Mouse (Mus musculus) liver, embryonic 13.5 days (tissue): ENCODE measurements around the gene Pnmt. TPM values are rescaled to one million over a fixed set of nuclear protein-coding genes. Genes with fewer than 3 reads are reported as not detected.

ENCODE experiments used
- ATAC-seq: fragments of 200-750 bp; cut with Nextera tagmentation; 2 replicates; pipeline ENCODE4 v1.8.0; 2017; ENCODE audit warnings: low read depth, mild to moderate bottlenecking, moderate number of reproducible peaks, moderate library complexity
- DNase-seq: peaks from one replicate; pipeline ENCODE4 v3.0.0; 2022
- H3K27ac ChIP-seq: fragments of 300-500 bp; sonication (generic); 2 replicates; pipeline ENCODE4 v1.5.1; 2015; ENCODE audit warnings: moderate library complexity, mild to moderate bottlenecking, inconsistent platforms
- H3K27me3 ChIP-seq: fragments of 300-500 bp; sonication (generic); 2 replicates; pipeline ENCODE4 v1.6.1; 2015; ENCODE audit warnings: mild to moderate bottlenecking, inconsistent platforms
- H3K36me3 ChIP-seq: fragments of 300-500 bp; sonication (generic); 2 replicates; pipeline ENCODE4 v1.6.1; 2015; ENCODE audit warnings: mild to moderate bottlenecking, inconsistent platforms
- H3K4me1 ChIP-seq: fragments of 300-500 bp; sonication (generic); replicated peaks from 2 replicates; pipeline ENCODE4 v1.6.1; 2015; ENCODE audit warnings: inconsistent platforms
- H3K4me2 ChIP-seq: fragments of 300-500 bp; sonication (generic); 2 replicates; pipeline ENCODE4 v1.6.1; 2015; ENCODE audit warnings: inconsistent platforms, mild to moderate bottlenecking, moderate library complexity
- H3K4me3 ChIP-seq: fragments of 300-500 bp; sonication (generic); replicated peaks from 2 replicates; pipeline ENCODE4 v1.5.1; 2015; ENCODE audit warnings: mild to moderate bottlenecking, inconsistent platforms
- H3K9ac ChIP-seq: fragments of 300-500 bp; sonication (generic); 2 replicates; pipeline ENCODE4 v1.6.1; 2015; ENCODE audit warnings: mild to moderate bottlenecking, inconsistent platforms
- H3K9me3 ChIP-seq: fragments of 300-500 bp; sonication (generic); replicated peaks from 2 replicates; pipeline ENCODE4 v1.6.1; 2016; ENCODE audit warnings: inconsistent platforms
- WGBS: fragments of 180-500 bp; shearing (Covaris S2); methylation state at CpG from one replicate; pipeline ENCODE4 v1.1.7; 2015; ENCODE audit not compliant: insufficient replicate concordance; 5-methylcytosine and 5-hydroxymethylcytosine counted together
- polyA plus RNA-seq: library from polyadenylated mRNA; unstranded; fragments of >200 nt; fragmentation: Nextera tagmentation; extraction: Ambion mirVana; gene quantifications from 2 replicates; pipeline ENCODE4 v1.2.1, GENCODE M21; 2015

Gene Pnmt
- polyA plus RNA-seq, 1 experiment from 2014 or later, result not detected

DNA sequence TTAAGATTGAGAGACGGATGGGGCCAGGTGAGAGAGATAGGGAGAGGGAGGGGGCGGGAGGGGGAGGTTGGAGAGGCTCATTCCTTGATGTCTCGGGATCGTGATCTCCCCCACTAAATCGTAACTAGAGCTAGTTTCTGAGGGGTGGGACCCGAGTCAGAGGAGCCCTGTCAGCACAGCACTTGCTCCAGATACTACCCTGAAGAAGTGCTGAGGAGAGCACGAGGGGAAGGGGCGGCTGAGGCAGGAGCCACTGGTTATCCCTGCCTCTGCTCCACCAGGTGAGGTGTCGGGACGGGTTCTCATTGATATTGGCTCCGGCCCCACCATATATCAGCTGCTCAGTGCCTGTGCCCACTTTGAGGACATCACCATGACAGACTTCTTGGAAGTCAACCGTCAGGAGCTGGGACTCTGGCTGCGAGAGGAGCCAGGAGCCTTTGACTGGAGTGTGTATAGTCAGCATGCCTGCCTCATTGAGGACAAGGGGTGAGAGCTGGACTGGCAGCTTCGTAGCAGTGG lies 867 bp downstream of the Pnmt start:
- Histone ChIP-seq H3K9ac (no peak overlapping the region), H3K9me3 (no peaks in the 10 kb centered on the region), H3K4me3 (no peak overlapping the region), H3K36me3 (no peaks in the 10 kb centered on the region), H3K27ac (no peak overlapping the region), H3K4me1 (peaks cover 14% of the 10 kb centered on the region), H3K4me2 (no peak overlapping the region), H3K27me3 (peaks cover 74% of the 10 kb centered on the region)
- DNase-seq (no peak), ATAC-seq (no peak)
- WGBS, result 42% methylated on average over 14 of the region's 14 CpGs

- Histone ChIP-seq H3K9me3 (no peaks in the 10 kb centered on the region), H3K4me3 (no peak overlapping the region), H3K27me3 (peaks cover 70% of the 10 kb centered on the region), H3K27ac (no peak overlapping the region), H3K4me2 (no peak overlapping the region), H3K36me3 (no peaks in the 10 kb centered on the region), H3K9ac (no peak overlapping the region), H3K4me1 (peaks cover 26% of the 10 kb centered on the region)
- DNase-seq (no peak), ATAC-seq (no peak)
- WGBS, result 68% methylated on average over 10 of the region's 10 CpGs
Observed at GRCm38 (mm10) chr11:98388282-98388681, 2.0 kb downstream of the Pnmt start.

DNA sequence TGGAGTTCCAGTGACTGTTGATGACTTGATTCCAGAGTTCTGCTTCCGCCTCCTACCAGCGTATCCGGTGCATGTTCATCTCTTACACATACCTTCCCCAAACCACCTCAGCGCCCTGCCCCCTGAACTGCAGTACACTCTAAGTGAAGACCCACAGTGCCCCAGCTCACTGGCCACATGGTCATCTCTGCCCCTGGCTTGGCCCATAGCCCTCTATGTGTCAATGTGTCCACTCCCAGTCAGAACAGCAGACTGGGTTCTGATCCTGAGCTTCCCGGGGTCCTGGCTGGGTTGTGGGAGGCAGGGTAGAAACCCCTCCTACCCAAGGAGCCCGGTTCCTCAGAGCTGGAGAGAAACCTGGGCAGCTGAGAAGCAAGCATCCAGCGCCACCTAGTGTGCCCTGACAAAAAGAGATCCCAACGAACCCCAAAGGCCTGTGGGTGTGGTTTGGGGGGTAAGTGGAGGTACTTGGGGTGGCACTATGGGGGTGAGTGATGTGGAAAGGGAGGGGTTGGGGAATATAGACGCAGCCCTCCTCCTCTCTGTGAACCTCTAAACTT lies 3.1 kb downstream of the Pnmt start:
- peaks cover 36% of the 10 kb centered on the region for H3K4me1 ChIP-seq
- H3K36me3 ChIP-seq, result no peaks in the 10 kb centered on the region
- H3K4me3 ChIP-seq, result no peak overlapping the region
- peak; percentile 24 for DNase-seq
- WGBS, result 18% methylated on average over 9 of the region's 9 CpGs
- H3K27ac ChIP-seq, result no peak overlapping the region
- no peaks in the 10 kb centered on the region for H3K9me3 ChIP-seq
- no peak overlapping the region for H3K9ac ChIP-seq
- H3K27me3 ChIP-seq, result peaks cover 60% of the 10 kb centered on the region
- no peak for ATAC-seq
- H3K4me2 ChIP-seq, result no peak overlapping the region

DNA sequence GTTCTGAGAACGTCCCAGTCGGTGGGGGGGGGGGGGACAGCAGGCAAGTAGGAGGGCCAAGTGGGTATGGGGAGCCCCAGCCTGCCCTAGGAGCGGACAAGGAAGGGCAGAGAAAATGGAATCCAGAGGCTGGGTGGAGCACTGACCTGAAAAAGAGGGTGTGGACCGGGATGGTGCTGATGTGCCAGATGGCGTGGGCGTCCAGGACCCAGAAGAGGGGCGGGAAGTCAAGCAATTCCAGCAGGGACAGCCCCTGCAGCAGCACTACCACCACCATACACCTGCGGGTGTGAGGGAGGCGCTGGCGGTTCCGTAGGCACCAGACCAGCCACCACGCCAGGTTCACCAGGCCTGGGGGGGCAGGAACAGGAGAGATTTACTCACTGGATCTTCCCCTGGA lies 3.9 kb downstream of the Pnmt start:
- H3K36me3 ChIP-seq, result no peaks in the 10 kb centered on the region
- H3K4me1 ChIP-seq, result peaks cover 44% of the 10 kb centered on the region
- 72% methylated on average over 12 of the region's 12 CpGs for WGBS
- no peak for ATAC-seq
- DNase-seq, result no peak
- no peak overlapping the region for H3K27ac ChIP-seq
- H3K4me2 ChIP-seq, result no peak overlapping the region
- no peak overlapping the region for H3K9ac ChIP-seq
- H3K9me3 ChIP-seq, result no peaks in the 10 kb centered on the region
- peaks cover 52% of the 10 kb centered on the region for H3K27me3 ChIP-seq
- H3K4me3 ChIP-seq, result no peak overlapping the region

- H3K4me2 ChIP-seq, result peak overlapping the region; percentile 57; the same call in 1 of the 2 replicates
- DNase-seq, result no peak
- ATAC-seq, result no peak
- peak overlapping the region; percentile 39; the same call in 1 of the 2 replicates for H3K9ac ChIP-seq
- peak overlapping the region; percentile 80; the same call in 1 of the 2 replicates for H3K27ac ChIP-seq
- WGBS, result 31% methylated on average over 8 of the region's 8 CpGs
- no peaks in the 10 kb centered on the region for H3K36me3 ChIP-seq
- peaks cover 50% of the 10 kb centered on the region for H3K4me1 ChIP-seq
- H3K9me3 ChIP-seq, result no peaks in the 10 kb centered on the region
- peaks cover 33% of the 10 kb centered on the region for H3K27me3 ChIP-seq
- no peak overlapping the region for H3K4me3 ChIP-seq
Observed at GRCm38 (mm10) chr11:98392034-98392433, 5.8 kb downstream of the Pnmt start.

DNA sequence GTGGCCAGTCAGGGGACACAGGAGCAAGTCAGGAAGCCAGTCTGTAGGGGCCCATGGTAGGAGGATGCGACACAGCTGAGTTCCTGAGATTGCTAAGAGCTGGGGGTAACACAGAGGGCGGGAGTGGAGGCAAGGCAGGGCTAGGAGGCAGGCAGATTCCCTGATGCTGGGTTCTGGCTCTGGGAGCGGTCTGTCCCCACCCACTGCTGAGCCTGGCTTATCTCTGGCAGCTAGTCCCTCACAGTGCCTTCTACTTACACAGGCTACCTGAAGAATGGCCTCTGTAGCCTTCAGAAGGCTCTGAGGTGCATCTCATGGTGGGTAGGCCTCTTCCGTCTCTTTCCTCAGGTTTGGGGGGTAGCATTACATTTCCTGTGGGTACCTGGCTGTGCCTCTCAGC lies 6.4 kb downstream of the Pnmt start:
- peak; percentile 63 for DNase-seq
- Histone ChIP-seq H3K27ac (peak overlapping the region; percentile 80), H3K4me3 (0 out of 2 replicates have a peak overlapping the region, but pooled peaks have one; percentile 7), H3K27me3 (peaks cover 27% of the 10 kb centered on the region), H3K9ac (peak overlapping the region; percentile 55), H3K36me3 (0 out of 2 replicates have a peak, but pooled peaks cover 2% of the 10 kb centered on the region), H3K4me1 (peaks cover 50% of the 10 kb centered on the region), H3K9me3 (no peaks in the 10 kb centered on the region), H3K4me2 (peak overlapping the region; percentile 57)
- 18% methylated on average over 4 of the region's 4 CpGs for WGBS
- peak; percentile 82 for ATAC-seq

DNA sequence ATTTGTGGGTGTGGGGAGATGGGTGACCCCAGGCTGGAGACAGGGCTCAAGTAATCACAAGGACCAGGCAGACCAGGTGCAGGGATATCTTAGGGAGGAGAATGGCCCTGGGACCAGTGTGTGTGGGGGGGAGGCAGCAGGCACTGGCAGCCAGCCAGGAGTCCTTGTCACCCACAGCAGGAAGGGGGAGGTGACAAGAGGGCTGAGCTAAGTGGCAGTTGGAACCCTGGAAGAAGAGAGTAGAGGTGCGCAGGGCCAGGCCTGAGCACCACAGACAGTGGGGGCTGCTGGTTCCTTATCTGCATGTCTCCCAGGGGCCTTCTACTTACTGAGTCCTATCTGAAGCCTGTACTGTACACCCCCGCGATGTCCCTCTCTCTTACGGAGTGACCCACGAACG lies 7.1 kb downstream of the Pnmt start:
- 10% methylated on average over 6 of the region's 6 CpGs for WGBS
- H3K4me2 ChIP-seq, result peak overlapping the region; percentile 57
- ATAC-seq, result peak; percentile 76
- H3K9ac ChIP-seq, result peak overlapping the region; percentile 55
- H3K27me3 ChIP-seq, result peaks cover 20% of the 10 kb centered on the region
- peak; percentile 60 for DNase-seq
- peaks cover 50% of the 10 kb centered on the region for H3K4me1 ChIP-seq
- H3K9me3 ChIP-seq, result no peaks in the 10 kb centered on the region
- peak overlapping the region; percentile 80 for H3K27ac ChIP-seq
- 0 out of 2 replicates have a peak overlapping the region, but pooled peaks have one; percentile 7 for H3K4me3 ChIP-seq
- H3K36me3 ChIP-seq, result 0 out of 2 replicates have a peak, but pooled peaks cover 2% of the 10 kb centered on the region

DNA sequence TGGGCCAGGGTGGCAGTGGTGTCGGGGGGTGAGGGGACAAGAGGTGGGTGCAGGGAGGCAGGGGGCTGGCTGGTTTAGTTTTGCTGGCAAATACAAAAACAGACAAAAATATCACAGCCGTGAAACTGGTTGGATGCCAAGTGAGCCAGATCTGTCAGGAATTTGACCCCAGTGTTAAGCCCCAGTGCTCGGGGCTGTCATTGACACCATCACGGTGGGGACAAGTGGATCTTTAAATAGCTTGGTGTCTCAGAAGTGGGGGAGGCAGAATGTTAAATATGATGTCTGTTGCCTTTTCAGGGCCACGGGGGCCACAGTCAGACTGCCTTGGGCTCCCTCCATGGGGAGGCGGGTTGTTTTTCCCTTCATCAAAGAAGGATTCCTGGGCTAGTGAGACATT lies 8.1 kb downstream of the Pnmt start:
- no peak overlapping the region for H3K4me2 ChIP-seq
- H3K36me3 ChIP-seq, result 0 out of 2 replicates have a peak, but pooled peaks cover 2% of the 10 kb centered on the region
- no peak for ATAC-seq
- H3K27ac ChIP-seq, result peak overlapping the region; percentile 80
- H3K9ac ChIP-seq, result no peak overlapping the region
- no peak for DNase-seq
- H3K27me3 ChIP-seq, result peaks cover 10% of the 10 kb centered on the region; the same call in 1 of the 2 replicates
- WGBS, result 58% methylated on average over 6 of the region's 6 CpGs
- H3K9me3 ChIP-seq, result no peaks in the 10 kb centered on the region
- H3K4me3 ChIP-seq, result no peak overlapping the region
- H3K4me1 ChIP-seq, result peaks cover 47% of the 10 kb centered on the region

GRCm38 (mm10) chr11:98395041-98395440 lies 8.8 kb downstream of the Pnmt start:
- Histone ChIP-seq H3K4me3 (no peak overlapping the region), H3K4me1 (peaks cover 52% of the 10 kb centered on the region), H3K9ac (peak overlapping the region; percentile 30; the same call in 1 of the 2 replicates), H3K9me3 (no peaks in the 10 kb centered on the region), H3K27me3 (peaks cover 7% of the 10 kb centered on the region; the same call in 1 of the 2 replicates), H3K27ac (peak overlapping the region; percentile 80), H3K4me2 (no peak overlapping the region), H3K36me3 (0 out of 2 replicates have a peak, but pooled peaks cover 2% of the 10 kb centered on the region)
- ATAC-seq, result peak; percentile 57
- DNase-seq, result peak; percentile 34
- 16% methylated on average over 4 of the region's 4 CpGs for WGBS

DNA sequence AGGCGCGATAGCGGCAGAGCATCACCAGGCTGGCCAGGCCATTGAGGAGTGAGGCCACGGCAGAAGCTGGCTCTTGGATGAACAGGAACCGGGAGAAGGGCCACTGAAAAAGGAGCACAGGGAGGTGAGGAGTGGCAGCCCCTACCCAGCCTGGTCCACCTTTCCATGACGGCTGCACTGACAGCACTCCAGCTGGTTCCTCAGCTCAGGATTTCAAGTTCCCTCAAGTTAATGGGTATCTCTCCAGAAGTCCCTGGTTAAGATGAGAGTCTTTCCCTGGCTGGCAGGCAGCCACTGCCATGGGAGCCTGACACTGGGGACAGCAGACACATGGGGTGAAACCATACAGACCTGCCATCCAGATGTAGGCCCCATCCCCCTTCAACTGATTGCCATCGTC lies 11.7 kb downstream of the Pnmt start:
- Histone ChIP-seq H3K4me2 (no peak overlapping the region), H3K27ac (no peak overlapping the region), H3K4me1 (peaks cover 44% of the 10 kb centered on the region), H3K36me3 (0 out of 2 replicates have a peak, but pooled peaks cover 2% of the 10 kb centered on the region), H3K27me3 (0 out of 2 replicates have a peak, but pooled peaks cover 2% of the 10 kb centered on the region), H3K4me3 (no peak overlapping the region), H3K9me3 (no peaks in the 10 kb centered on the region), H3K9ac (no peak overlapping the region)
- WGBS, result 78% methylated on average over 7 of the region's 7 CpGs
- no peak for ATAC-seq
- no peak for DNase-seq

GRCm38 (mm10) chr11:98400161-98400726 lies 14.0 kb downstream of the Pnmt start, which contains the start of gene Pgap3:
Gene Pgap3 (minus strand): TSS chr11:98400490.
- WGBS, result under 1% methylated on average over 40 of the region's 40 CpGs
- Histone ChIP-seq H3K27ac (peak within 1 kb of the TSS; percentile 90), H3K9ac (peak within 1 kb of the TSS; percentile 79), H3K9me3 (no peaks in the 10 kb centered on the region), H3K27me3 (peaks cover 9% of the 10 kb centered on the region; the same call in 1 of the 2 replicates), H3K4me2 (peak within 1 kb of the TSS; percentile 79), H3K4me3 (peak within 1 kb of the TSS; percentile 84), H3K36me3 (0 out of 2 replicates have a peak, but pooled peaks cover 2% of the 10 kb centered on the region), H3K4me1 (peaks cover 21% of the 10 kb centered on the region)
- ATAC-seq (peak; percentile 80), DNase-seq (peak; percentile 75)
